Mouse (Mus musculus) G1E (cell line): ENCODE measurements around the gene Ssh2. TPM values are rescaled to one million over a fixed set of nuclear protein-coding genes. Genes with fewer than 3 reads are reported as not detected.

Experiments used
- ATAC-seq: 2 replicates; pipeline ENCODE4 v1.8.0; 2016; ENCODE audit warnings: mild to moderate bottlenecking; ENCODE audit not compliant: insufficient number of reproducible peaks, poor library complexity, low FRiP score, severe bottlenecking; ENCODE audit errors: extremely low read depth
- DNase-seq: peaks from one replicate; pipeline ENCODE4 v3.0.0; 2012; ENCODE audit warnings: low spot score
- H3K27me3 ChIP-seq: 2 replicates; pipeline ENCODE4 v1.6.1; 2012; ENCODE audit warnings: mild to moderate bottlenecking, low read length, inconsistent platforms; ENCODE audit not compliant: insufficient read depth
- H3K36me3 ChIP-seq: replicated peaks from 2 replicates; pipeline ENCODE3; 2012; ENCODE audit warnings: mild to moderate bottlenecking, inconsistent platforms
- H3K4me1 ChIP-seq: 2 replicates; pipeline ENCODE4 v1.6.1; 2012; ENCODE audit warnings: low read depth, low read length, inconsistent platforms, mixed read lengths; ENCODE audit not compliant: insufficient read depth
- H3K4me3 ChIP-seq: 2 replicates; pipeline ENCODE4 v1.5.1; 2012; ENCODE audit warnings: low read depth, mild to moderate bottlenecking, inconsistent platforms, low read length, moderate library complexity, mixed read lengths
- H3K9me3 ChIP-seq: replicated peaks from 2 replicates; pipeline ENCODE4 v1.6.1; 2012; ENCODE audit warnings: inconsistent platforms
- CTCF ChIP-seq: IDR thresholded peaks from 2 replicates; pipeline ENCODE4 v1.5.1; 2012; ENCODE audit warnings: low read depth, low read length, inconsistent platforms, mixed read lengths
- GATA1 ChIP-seq: IDR thresholded peaks from 2 replicates; pipeline ENCODE4 v1.6.1; 2012; ENCODE audit warnings: borderline replicate concordance, low read length, inconsistent platforms, mixed read lengths
- GATA2 ChIP-seq: IDR thresholded peaks from 2 replicates; pipeline ENCODE4 v1.6.1; 2012; ENCODE audit warnings: low read depth, low read length, inconsistent platforms, borderline replicate concordance
- POLR2AphosphoS5 ChIP-seq: IDR thresholded peaks from 2 replicates; pipeline ENCODE4 v1.6.1; 2012; ENCODE audit warnings: low read depth, low read length, inconsistent platforms; ENCODE audit not compliant: insufficient replicate concordance
- TAL1 ChIP-seq: conservative IDR thresholded peaks from 2 replicates; pipeline ENCODE4 v1.6.1; 2012; ENCODE audit warnings: low read depth, low read length, inconsistent platforms, mixed read lengths
- polyA plus RNA-seq: library from polyadenylated mRNA; stranded (reverse); fragments of >175 nt; gene quantifications from 2 replicates; pipeline ENCODE4 v1.2.3, GENCODE M21; 2012
- total RNA-seq, 2 experiments: library from RNA; stranded (forward) in 1 of 2; stranded (reverse) in 1 of 2; fragments of 200-1000 nt in 1 of 2; fragments of >200 nt in 1 of 2; fragmentation: Nextera tagmentation in 1 of 2; gene quantifications; 2 replicates each; pipeline ENCODE4 v1.2.3; 2014 to 2017

The Ssh2 gene
- total and polyA plus RNA-seq, 3 experiments = 15.1 to 34.6 (median 25.0) TPM

GRCm38 (mm10) chr11:77308533-77308932 lies 92.4 kb downstream of the Ssh2 start:
- peaks cover 8% of the 10 kb centered on the region; the same call in 1 of the 2 replicates for H3K4me1 ChIP-seq
- no peaks in the 10 kb centered on the region for H3K27me3 ChIP-seq
- TF ChIP-seq GATA2 = no peak
- no peak for TF ChIP-seq CTCF
- no peak for TF ChIP-seq POLR2AphosphoS5
- TF ChIP-seq GATA1 = no peak
- no peak for TF ChIP-seq TAL1
- H3K36me3 ChIP-seq = peaks cover 7% of the 10 kb centered on the region
- ATAC-seq (no peak), DNase-seq (peak; percentile 10)
- no peak overlapping the region for H3K4me3 ChIP-seq
- no peaks in the 10 kb centered on the region for H3K9me3 ChIP-seq

GRCm38 (mm10) chr11:77317721-77318477 lies 101.8 kb downstream of the Ssh2 start:
- H3K27me3 ChIP-seq = no peaks in the 10 kb centered on the region
- peaks cover 10% of the 10 kb centered on the region for H3K36me3 ChIP-seq
- H3K4me1 ChIP-seq = peaks cover 20% of the 10 kb centered on the region
- no peak overlapping the region for H3K4me3 ChIP-seq
- TF ChIP-seq TAL1 = no peak
- no peak for TF ChIP-seq GATA2
- TF ChIP-seq GATA1 = no peak
- no peak for TF ChIP-seq POLR2AphosphoS5
- no peak for TF ChIP-seq CTCF
- no peak for ATAC-seq
- no peaks in the 10 kb centered on the region for H3K9me3 ChIP-seq
- no peak for DNase-seq

GRCm38 (mm10) chr11:77318478-77319118 lies 102.5 kb downstream of the Ssh2 start:
- Histone ChIP-seq H3K9me3 (no peaks in the 10 kb centered on the region), H3K4me3 (no peak overlapping the region), H3K4me1 (peaks cover 17% of the 10 kb centered on the region), H3K27me3 (no peaks in the 10 kb centered on the region), H3K36me3 (peaks cover 10% of the 10 kb centered on the region)
- no peak for ATAC-seq
- TF ChIP-seq POLR2AphosphoS5 = no peak
- TF ChIP-seq GATA2 = no peak
- no peak for TF ChIP-seq CTCF
- TF ChIP-seq GATA1 = no peak
- TF ChIP-seq TAL1 = no peak
- no peak for DNase-seq

DNA sequence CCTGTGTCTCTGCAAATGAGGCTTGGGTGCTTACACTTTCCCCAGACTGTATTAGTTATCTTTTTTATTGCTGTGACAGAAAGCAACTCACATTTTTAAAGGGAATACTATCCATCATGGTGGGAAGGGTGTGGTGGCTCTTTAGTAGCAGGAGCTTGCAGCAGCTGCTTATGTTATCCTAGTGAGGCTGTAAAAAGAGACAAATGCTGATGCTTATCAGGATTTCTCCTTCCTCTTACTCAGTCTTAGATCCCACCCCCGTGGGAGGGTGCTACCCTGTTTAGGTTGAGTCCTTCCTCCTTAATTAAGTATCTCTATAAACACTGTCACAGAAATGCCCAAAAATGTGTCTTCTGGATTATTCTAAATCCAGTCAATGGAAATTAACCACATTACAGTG lies 105.1 kb downstream of the Ssh2 start:
- DNase-seq = peak; percentile 7
- Histone ChIP-seq H3K27me3 (no peaks in the 10 kb centered on the region), H3K4me3 (no peak overlapping the region), H3K9me3 (no peaks in the 10 kb centered on the region), H3K4me1 (peaks cover 9% of the 10 kb centered on the region), H3K36me3 (peaks cover 9% of the 10 kb centered on the region)
- 0 out of 2 replicates have a peak, but pooled peaks have one; percentile 22 for ATAC-seq
- TF ChIP-seq GATA1 = no peak
- TF ChIP-seq TAL1 = no peak
- TF ChIP-seq GATA2 = no peak
- TF ChIP-seq POLR2AphosphoS5 = no peak
- TF ChIP-seq CTCF = no peak

- ATAC-seq = no peak
Observed at GRCm38 (mm10) chr11:77330529-77330928, 114.4 kb downstream of the Ssh2 start.

GRCm38 (mm10) chr11:77347273-77347672 lies 131.2 kb downstream of the Ssh2 start:
- DNase-seq (no peak), ATAC-seq (no peak)
- H3K9me3 ChIP-seq = no peaks in the 10 kb centered on the region
- peaks cover 10% of the 10 kb centered on the region for H3K4me1 ChIP-seq
- no peak for TF ChIP-seq CTCF
- no peak for TF ChIP-seq TAL1
- no peak for TF ChIP-seq GATA1
- no peak for TF ChIP-seq GATA2
- no peak for TF ChIP-seq POLR2AphosphoS5
- no peak overlapping the region for H3K4me3 ChIP-seq
- H3K27me3 ChIP-seq = no peaks in the 10 kb centered on the region
- H3K36me3 ChIP-seq = no peaks in the 10 kb centered on the region

More at GRCm38 (mm10) chr11:77330529-77330928, 114.4 kb downstream of the Ssh2 start:
- H3K4me3 ChIP-seq = no peak overlapping the region
- H3K9me3 ChIP-seq = no peaks in the 10 kb centered on the region
- TF ChIP-seq CTCF (no peak), GATA2 (no peak), POLR2AphosphoS5 (no peak), TAL1 (no peak), GATA1 (no peak)
- H3K27me3 ChIP-seq = no peaks in the 10 kb centered on the region
- no peaks in the 10 kb centered on the region for H3K4me1 ChIP-seq
- peaks cover 8% of the 10 kb centered on the region for H3K36me3 ChIP-seq
- DNase-seq = no peak
